Mouse (Mus musculus): ENCODE results near the gene Polh.

The Polh gene

DNA sequence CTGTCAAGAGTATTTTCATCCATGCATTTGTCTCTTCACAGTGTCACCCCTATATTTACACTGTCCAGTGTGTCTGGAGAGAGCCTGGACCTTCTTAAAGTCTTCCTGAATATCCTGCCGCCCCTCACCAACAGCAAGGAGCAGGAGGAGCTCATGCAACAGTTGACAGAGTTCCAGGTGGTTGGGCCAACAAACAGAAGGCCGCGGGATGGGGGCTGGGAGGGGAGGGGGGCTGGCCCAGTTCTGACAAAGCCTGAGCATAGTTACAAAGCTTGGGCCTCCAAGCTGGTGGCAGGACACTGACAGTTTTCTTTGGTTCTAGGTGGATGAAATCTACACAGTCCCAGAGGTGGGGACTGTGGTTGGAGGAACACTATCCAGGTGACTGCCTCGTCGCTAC lies 36.2 kb downstream of the Polh start:
- DNase-seq: no peak

DNA sequence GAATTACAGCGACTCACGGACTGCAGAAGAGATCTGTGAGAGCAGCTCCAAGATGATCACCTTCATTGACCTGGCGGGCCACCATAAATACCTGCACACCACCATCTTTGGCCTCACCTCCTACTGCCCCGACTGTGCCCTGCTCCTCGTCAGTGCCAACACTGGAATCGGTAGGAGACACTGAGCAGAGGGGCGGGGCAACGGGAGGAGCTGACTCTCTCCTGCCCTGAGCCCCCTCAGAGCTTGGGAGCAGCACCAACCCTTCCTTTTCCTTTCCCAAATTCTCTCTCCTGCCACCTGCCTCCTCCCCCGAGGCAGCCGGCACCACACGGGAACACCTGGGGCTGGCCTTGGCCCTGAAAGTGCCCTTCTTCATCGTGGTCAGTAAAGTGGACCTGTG lies 37.0 kb downstream of the Polh start:
- no peak for DNase-seq

DNA sequence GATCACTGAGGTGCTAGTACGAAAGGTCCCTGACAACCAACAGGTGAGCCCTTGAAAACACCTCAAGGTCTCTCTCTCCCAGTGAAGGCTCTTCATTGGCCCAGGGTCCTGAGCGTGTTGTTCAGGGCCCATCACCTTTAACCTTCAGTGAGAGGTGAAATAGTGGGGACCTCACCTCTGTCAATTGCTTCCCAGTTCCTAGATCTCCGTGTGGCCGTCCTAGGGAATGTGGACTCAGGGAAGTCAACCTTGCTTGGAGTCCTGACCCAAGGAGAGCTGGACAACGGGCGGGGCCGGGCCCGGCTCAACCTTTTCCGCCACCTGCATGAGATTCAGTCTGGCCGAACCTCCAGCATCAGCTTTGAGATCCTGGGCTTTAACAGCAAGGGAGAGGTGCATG lies 37.7 kb downstream of the Polh start:
- no peak for DNase-seq

DNA sequence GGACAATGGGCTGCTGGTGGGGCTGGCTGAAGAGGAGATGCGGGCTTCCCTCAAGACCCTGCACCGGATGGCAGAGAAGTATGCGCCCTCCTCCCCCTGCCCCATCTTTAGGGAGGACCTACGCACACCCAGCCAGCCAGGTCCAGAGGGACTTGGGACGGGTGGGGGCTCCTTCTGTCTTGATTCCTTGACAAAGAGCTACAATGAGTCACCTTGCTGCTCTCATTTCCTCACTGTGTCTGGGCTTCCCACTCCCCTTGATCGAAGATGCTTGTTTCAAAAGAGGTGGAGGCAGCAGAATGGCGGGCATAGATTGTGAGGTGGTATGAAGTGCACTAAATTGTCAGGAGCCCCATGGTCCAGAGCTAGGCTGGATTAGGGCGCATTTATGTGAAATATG lies 38.1 kb downstream of the Polh start:
- DNase-seq: no peak

DNA sequence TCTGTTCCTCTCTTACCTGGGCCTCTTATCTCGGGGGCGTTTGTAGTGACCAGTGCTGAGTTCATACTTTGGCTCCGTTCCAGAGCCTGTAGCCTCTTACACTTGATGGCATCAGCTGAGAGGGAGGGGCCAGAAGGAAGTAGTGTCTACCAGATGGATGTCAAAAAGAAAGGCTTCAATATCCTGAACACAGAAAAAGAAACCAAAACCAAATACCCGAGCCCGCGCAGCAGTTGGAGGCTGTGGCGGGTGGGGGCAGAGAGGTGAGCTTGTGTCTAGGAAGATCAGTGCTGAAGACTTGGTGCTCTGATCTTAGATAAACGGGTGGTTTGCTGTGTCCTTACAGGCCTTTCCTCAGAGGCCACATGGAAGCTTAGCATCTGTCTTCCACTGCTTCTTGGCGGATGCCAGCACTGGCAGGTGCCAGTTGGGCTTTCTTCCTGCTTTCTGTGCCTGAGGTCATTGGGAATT lies 39.5 kb downstream of the Polh start:
- no peak for DNase-seq

DNA sequence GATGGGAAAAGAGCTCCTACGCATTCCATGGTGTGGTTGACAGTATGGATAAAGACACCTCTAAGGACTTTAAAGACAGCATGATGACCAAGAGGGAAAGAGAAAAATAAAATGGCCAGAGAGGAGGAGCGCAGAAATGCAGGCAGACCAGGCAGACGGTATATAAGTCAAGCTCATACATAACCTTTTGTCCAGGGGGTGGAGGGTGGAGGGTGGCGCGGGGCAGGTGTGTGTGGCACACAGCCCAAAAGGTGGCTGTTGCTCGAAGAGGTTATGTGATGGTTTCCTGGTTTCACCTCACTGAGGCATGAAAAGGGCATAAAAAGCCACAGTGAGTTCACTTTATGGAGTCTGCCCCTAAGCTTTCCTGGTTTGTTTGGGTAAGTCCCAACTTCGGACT lies 39.9 kb downstream of the Polh start:
- DNase-seq: no peak

DNA sequence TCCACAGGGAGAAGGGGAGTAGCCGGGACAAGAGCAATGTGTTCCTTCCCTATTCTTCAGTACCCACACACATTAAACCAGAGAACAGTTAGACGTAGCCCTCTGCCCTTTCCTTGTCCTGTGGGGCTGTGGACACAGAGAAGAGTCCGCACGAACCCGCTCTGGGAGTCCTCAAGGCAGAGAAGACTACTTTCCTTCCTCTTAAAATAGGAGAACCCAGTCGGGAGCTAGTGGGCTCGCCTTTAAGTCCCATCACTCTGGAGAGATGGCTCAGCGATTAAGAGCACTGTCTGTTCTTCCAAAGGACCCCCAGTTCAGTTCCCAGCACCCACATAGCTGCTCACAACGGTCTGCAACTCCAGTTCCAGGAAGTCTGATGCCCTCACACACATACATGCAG lies 40.7 kb downstream of the Polh start:
- DNase-seq: no peak

DNA sequence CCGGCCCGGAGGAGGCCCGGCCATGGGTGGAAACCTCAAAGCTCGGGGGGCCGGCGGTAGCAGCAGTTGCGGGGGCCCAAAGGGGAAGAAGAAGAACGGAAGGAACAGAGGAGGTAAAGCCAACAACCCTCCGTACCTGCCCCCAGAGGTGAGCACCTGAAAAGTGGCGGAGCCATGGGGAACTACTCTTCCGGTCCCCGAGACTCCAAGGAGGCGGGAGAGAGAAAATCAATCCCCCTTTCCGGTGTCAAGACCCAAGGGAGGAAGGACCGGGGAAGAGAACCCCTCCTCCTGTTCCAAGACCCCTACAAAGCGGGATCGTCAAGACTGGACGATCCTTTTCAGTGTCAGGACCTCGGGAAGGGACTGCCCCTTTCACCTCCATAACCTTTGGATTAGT lies 41.3 kb downstream of the Polh start:
- DNase-seq: no peak

DNA sequence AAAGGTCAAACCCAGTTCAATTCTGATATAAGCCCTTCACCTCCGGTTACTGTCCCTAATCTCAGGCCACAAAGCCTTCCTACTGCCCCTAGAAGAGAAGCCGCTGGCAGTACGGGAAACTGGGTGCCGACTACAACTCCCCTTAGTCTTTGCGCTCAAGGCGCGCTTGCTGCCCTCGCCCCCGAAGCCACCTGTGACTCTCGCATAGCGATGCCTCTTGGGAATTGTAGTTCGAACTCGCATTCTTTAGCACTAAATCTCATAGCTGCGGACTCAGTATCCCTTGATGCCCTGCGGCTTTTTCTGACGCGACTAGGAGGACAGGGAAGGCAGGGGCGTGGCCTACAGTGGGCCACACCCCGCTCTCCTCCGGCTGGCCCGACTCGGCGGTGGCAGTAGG lies 41.8 kb downstream of the Polh start, which contains the start of gene Gtpbp2:
Gene Gtpbp2, plus strand, starts transcription at position 347 of the 400 bp plus-strand sequence.
- DNase-seq: peak; percentile 96

DNA sequence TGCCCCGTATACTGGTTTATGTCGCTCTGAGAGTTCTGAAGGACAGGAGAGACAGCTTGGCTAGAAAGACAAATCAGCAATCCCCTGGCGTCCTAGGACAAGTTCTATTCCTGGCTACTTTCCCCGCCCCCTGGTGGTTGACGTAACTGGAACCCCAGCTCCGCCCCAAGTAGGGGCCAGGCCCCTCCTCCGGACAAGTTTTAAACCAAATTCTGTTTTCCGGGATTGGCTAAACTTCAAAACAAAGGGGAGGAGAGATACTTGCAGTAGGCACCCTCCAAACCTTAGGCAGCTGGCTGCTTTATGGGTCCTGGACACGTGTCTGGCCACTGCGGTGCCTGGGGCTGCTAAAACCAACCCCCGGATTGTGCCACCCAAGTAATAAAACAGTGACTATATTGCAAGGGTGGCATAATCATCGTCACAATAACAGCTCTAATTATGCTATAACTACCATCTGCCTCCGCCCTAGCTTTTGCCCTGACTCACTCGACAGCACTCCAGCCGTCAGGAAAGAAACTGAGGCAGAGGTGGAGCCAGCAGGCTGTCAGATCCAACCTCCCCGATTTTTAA lies 42.3 kb downstream of the Polh start:
- peak; percentile 78 for DNase-seq

DNA sequence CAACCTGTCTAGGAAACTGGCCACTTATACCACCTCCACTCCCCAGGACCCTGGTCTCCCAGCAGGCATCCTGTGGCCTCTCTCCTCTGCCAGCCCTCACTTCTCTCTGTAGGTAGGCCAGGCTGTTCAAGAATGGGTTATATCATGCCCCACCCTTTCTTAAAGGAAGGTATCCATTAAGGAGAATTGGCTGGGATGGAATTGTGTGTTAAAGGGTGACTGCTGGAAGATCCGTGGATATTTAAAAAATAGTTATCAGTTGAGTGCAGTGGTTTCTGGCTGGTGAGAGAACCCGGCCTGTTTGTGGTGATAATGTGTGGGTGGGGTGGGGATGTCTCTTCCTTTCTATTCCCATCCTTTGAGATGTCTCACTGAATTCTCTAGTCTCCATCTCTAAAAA lies 43.2 kb downstream of the Polh start:
- DNase-seq: no peak

DNA sequence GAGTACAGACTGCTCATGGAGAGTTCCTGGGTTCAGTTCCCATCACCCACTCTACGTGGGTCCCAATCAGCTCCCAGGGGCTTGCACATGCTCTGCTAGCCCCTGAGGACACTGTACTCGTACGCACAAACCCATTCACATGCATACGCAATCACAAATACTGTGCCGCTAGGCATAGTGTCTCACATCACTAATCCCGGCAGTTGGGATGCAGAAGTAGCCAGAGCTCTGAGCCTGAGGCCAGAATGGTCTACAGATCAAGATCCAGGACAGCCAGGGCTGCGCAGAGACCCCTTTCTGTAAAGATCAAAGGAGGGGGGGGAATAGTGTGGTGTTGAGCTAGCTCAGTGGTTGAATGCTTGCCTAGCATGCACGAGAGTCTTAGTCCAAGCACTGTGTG lies 45.3 kb downstream of the Polh start:
- no peak for DNase-seq

DNA sequence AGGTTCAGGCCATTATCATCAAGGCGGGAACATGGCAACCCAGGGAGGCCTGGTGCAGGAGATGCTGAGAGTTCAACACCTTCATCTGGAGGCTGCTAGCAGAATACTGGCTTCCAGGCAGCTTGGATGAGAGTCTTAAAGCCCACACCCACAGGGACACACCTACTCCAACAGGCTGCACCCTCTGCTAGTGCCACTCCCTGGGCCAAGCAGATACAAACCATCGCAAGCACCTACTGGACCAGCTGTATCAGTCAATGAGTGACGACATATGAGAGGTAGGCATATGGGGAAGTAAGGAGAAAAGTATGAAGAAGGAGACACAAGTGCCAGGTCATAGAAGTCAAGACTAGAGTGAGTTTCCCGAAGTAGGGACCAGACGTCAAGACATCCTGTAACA lies 45.8 kb downstream of the Polh start:
- DNase-seq: no peak

DNA sequence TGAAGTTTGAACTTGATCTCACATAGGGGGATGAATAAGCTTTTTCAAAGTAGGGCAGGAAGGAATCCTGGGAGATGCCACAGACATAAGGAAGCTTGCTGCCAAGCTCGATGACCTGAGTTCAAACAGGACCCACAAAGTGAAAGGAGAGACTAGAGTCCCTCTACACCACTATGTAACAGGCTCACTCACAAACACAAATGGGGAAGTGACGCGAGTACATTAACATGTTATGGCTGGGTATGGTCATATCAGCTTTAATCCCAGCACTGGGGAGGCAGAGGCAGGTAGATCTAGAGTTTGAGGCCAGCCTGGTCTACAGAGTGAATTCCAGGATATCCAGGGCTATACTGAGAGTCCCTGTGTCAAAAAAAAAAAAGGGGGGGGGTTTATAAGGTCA lies 48.1 kb downstream of the Polh start:
- no peak for DNase-seq

DNA sequence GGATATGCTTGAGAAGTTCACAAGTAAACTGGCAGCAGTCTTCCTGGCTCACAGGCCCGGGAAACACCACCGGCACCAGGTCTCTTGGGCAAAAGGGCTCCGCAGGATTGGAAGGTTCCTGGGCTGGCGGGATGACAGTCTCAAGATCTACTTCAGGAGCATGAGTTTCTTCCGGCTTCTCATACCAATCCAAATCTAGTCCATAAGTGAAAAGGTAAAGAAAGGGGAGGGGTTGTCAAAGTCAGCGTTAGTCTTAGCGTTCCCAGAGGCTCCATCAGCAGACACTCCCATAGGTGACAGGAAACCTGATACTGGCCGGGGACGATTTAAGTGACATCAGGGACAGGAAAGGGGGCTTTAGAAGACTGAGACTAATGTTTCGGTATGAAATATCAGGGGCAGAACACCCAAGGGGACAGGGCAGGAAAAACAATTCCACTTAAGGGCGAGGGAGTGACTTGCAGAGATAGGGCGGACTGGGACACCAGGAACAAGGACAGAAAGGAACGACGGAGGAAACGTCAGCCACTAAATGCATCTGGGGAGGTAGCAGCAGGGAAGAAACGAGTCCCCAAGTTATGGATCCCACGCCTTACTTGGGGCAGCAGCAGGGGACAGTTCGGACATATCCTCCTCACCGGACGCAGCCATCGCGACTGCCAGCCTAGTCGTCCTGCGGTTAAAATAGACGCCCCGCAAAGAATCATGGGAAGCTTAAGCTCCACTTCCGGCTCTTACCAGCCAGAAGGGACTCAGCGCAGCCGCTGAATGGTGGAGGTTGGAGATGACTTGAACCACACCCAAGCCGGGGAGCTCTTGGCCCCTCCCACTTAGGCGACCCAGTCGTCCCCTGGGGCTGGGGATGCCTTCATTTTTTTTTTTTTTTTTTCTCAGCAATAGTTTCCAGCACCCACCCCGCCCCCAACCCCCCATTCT lies 49.3 kb downstream of the Polh start, which contains the start of gene Mad2l1bp:
Gene Mad2l1bp, minus strand, starts transcription at position 707 of the 936 bp plus-strand sequence.
- DNase-seq: peak; percentile 76

DNA sequence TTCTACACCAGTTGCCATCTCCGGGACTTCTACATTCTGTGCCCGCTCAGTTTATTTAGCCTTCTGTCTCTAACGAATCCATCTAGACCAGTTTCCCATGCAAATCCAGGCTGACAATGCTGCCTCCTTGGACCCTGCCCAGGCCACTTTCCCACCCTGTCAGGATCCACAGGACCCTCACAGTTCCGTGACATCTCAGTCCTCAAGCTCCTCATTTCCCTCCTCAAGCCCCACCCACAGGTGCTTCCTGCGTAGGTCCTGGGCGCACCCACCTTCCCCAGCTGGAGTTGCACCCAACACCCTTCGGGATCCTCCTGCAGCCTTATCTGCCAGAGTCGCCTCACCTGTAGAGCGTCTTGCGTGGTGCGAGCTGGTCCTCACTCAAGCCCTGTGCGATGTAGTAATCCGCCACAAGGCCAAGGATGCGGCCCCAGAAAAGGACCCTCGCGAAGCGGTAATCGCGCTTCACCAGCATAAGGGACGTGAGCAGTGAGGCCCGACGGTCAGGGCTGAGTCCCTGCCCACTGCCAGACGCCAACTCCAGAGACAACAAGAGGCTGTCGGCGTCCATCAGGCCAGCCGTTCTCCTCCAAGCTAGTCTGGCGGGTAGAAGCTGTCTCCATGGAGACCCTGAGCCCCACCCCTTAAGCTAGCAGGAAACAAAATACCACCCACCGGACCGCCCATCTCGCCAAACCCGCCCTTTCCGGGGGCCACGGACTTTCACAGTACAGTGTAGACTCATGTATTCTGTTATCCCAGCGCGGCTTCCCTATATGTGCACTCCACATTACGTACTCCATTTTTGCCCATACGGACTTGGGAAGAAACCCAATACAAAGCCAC lies 58.6 kb downstream of the Polh start, which contains the start of gene Rsph9:
Gene Rsph9, minus strand, starts transcription at position 639 of the 846 bp plus-strand sequence.
- DNase-seq: no peak

DNA sequence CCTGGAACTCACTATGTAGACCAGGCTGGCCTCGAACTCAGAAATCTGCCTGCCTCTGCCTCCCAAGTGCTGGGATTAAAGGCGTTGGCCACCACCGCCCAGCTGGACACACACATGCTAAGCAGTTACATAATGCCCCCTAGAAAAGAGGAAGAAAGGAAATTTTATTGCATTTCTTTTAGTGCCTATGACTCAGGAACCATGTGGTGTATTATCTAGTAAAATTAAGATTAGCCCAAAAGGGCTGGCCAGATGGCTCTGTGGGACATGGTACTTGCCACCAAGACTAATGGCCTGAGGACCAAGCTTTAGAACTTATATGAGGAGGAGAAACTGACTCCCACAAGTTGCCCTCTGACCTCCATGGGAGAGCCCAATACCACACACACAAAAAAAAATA lies 62.6 kb downstream of the Polh start:
- no peak for DNase-seq

DNA sequence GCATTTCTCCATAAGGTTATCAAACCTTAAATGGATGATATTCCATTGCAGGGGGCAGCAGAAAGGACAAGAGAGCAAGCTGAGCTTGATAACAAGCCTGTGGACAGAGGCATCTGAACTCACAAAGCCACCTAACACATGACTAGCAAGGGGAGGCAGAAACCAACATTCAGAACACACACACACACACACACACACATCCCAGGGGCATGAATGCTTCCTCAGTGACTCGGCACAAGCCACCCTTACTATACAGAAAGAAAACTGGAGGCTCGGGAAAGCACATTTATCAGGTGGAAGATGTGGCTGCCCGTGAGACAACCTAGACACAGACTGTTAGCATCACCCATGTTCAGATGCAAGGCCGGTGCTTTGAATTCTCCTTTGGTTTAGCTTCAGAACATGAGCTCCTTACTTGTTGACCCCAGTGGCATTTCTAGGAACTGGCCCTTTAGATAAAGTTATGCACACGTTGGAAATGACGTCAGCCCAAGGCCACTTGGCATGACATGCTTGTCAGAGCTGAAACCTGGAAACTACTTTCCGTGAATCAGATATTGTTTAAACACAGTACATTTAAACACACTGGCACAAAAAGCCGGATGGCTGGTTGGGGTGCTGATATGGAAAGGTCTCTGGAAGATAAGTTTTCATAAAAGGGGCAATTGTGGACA lies 63.7 kb downstream of the Polh start:
- DNase-seq: no peak

DNA sequence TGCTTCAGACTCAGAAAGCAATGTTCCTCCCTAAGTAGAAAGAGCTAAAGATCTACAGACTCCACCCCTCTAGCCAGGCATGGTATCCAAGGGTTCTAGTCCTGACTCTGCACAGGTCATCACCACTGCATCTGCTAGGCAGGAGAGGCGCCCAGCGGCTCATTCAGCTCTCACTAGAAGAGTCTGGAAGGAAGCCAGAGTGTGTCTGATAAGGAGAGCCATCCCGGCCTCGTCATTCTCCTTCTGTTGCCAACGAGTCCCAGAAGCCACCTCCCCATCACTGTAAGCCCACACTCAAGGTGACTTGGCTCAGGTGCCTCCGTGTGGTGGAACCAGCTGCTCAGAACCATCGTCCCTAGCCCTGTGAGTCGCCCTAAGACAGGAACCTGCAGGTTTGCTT lies 69.6 kb downstream of the Polh start:
- DNase-seq: no peak

DNA sequence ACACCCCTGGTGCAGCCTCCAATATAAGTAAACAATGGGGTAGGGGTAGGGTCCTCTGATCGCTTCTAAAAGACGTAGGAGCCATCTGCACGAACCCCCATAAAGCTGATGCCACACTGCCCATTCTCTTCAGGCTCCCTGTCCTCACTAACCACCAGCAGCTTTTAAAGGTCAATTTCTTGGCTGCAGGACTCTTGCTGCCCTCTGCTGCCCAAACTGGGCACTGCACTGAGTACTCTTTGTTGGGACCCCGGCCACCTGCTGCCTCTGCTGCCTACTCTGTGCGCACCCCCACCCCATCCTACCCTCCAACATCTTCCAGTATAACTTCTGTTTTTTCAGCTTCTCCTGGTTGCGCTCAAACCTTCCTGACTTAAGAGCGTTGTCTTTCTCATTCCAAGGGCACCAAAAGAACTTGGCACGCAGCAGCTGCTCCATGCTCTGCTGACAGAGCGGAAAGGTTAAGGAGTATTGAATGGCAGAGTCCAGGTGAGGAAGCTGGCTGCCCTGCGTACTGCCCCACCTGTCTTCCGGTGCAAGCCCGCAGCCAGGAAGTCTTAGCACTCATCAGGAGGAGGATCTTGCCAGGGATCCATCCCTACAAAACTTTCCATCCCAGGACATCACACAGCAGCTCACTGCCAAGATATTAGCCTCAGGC lies 70.3 kb downstream of the Polh start:
- DNase-seq: peak; percentile 63

DNA sequence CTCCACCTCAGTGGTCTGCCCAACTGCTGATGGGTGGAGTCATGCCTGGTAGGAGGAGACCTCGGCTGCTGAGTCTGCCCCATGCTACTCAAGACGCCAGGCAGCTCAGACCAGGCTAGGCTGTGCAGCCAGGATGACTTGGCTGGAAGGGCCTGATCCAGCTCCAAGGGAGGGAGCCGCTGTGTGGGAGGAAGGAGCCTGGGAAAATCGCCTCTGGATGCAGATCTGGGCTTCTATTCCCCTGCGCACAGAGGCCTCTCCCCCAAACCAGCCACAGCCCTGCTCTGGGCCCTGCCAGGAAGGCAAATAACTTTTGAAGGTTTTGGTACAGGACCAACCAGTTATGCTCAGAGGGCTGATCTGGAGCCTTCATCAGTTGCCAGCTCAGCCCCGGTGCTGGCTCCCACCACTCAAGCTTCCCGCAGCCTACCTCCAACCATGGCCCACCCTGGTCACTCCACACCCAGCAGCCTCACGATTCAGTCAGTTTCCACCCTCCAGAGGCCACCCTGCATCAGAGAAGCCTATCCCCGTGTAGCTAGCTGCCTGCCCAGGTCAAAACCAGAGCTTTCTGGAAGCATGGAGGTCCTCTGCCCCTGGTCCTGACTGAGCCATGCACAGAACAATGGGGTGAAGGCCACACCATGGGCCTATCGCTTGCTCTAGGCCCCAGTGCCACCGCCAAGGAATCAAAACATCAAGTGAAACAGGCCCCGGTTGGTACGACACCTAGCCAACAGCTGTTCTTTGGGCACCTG lies 72.5 kb downstream of the Polh start:
- DNase-seq: no peak

All from cerebellum, adult 11 months (tissue).